Mouse (Mus musculus) skeletal muscle tissue, postnatal 0 days (tissue): ENCODE data around the gene Chmp2a. TPM values are rescaled to one million over a fixed set of nuclear protein-coding genes. Genes with fewer than 3 reads are reported as not detected.

Experiments
- polyA plus RNA-seq: library from polyadenylated mRNA; unstranded; fragments of >200 nt; fragmentation: Nextera tagmentation; extraction: Ambion mirVana; gene quantifications from 2 replicates; pipeline ENCODE4 v1.2.1, GENCODE M21; 2015

Gene Chmp2a
- polyA plus RNA-seq, result 150 and 176 TPM in 2 replicates

DNA sequence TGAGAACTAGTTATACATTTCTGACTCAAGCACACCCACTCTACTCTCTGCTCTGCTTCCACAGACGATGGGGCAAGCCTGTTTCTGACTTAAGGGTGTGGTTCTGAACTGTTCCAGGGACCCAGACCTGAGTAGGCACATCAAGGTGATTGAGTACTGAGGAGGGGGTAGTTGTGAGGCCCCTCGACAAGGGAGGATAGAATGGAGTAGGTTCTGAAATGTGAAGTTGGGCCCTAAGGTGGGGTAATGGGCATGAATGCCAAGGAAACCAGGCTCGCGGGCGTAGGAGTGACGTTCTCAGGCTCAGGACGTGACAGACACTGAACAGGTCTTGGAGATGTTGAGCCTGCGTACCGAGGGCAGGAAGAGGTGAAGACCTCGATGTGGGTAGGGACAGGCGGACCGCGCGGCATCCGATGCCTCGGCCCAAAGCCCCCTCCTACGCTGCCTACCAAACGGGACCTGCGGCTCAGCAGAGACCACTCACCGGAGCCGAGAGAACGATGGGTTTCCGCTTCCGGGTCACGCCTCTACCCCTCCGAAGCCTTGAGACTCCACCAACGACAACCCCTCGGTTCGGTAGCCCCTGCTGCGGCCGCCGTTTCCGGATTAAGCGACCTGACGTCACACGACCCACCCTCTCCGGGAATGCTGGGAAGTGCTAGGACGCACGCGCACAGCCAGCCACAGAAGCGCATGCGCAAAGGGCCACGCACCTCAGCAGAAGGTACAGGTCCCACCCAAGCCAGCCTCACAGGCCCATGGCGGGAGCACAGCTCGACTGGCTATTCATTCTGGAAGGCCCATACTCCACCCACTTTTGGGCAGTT is at the start of gene Chmp2a:
Chmp2a (minus strand) TSS at position 660 of the 830 bp plus-strand sequence.

DNA sequence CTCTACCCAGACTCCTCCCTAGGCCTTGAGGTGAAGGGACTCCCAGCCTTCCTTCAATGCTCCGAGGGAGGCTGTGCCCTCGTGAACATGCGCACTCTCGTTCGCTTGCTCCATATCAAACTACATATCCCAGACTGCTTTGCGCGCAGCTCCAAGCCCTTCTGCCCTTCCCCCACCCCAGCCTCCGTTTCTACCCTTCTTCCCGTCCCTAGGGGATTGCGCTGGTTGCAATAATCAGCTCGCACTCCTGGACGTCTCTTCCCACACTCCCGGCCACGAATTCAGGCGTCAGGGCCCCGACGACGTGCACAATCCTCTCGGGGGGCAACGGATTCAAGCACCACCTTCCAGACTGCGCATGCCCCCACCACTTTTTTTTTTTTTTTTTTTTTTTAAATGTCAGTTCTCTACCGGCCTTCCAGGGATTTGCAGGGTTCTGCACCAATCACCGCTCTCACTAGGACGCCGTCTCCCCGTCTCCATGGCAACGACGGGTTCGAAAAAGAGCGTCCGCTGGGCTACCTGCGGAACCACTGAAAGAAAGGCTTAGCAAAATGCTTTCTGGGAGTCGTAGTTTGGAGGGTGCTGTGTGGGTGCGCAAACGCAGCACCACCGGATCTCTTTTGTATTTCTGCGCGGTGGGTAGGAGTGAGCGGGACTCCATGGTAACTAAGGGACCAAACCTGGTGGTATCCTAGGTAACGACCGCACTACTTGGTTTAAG is 19.8 kb upstream of the Chmp2a start, which contains the start of gene Mzf1:
Mzf1 (minus strand) TSS at position 478 of the 724 bp plus-strand sequence.

GRCm38 (mm10) chr7:13037901-13038555 is 3.4 kb upstream of the Chmp2a start, which contains the start of gene Ube2m:
Gene Ube2m (minus strand): TSS chr7:13038275.

DNA sequence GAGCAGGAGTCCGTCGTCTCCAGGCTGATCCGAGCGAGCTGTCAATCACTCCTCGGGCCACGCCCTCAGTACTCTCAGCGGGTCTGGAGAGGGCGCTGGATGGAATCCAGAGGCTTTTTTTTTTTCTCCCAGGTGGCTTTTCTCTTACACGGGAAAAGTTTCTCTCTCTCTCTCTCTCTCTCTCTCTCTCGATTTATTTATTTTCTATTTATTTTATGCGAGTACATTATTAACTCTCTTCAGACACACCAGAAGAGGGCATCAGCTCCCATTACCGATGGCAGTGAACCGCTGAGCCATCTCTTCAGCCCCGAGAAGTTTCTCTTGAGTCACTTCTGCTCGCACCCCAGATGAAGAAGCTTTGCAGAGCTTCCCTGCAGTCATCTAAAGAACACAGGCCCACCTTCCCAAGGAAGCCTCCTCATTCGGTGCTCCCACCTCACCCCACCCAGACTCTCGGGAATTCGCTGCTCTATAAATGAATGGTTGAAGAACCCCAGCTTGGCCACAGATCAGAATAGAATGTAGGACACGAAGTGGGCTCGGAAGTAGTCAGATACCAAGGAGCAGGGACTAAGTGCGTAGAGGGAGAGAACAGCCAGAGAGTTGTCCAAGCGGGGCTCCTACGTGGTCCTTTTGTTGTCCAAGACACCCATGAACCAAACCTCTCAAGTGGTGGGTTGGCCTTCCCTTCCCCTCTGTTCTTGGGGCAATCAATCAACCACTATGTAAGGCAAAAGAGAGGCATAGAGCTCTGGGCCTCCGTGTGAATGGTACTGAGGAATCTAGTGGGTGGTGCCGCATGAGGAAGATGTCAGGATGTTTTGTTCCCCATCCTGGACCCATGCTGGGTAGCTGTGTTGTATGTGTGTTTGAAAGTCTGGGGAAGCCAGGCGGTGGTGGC is 24.4 kb downstream of the Chmp2a start, which contains the start of gene Zbtb45:
Zbtb45 (minus strand) TSS at position 30 of the 904 bp plus-strand sequence.

DNA sequence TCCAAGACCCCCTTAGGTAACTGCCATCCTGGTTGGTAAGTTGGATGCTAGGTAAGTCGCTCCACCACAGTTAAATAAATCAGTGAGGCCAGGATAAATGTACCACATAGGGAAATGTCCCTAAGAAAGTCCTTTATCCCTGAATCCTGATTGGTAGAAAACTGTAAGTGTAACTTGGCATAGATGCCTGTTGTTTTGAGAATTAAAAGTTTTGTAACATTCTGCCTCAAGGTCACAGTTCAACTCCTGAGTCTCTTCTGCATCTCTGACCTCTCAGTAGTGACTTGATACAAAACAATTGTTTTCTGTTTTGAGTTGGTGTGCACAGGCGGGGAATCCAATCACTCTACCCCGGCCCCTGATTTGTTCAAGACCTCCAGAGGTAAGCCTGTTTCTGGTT is 35.8 kb downstream of the Chmp2a start, which contains the start of gene Trim28:
Trim28 (plus strand) TSS at position 264 of the 400 bp plus-strand sequence.

GRCm38 (mm10) chr7:12998053-12998452 is 36.6 kb downstream of the Chmp2a start, which contains the start of gene Slc27a5:
Gene Slc27a5 (minus strand): TSS chr7:12998192.

Other genes starting within 250 kb of the Chmp2a start
- 5.5 and 6.5 TPM in 2 replicates for gene Zscan18, start 231.2 kb downstream of the Chmp2a start, polyA plus RNA-seq
- 6.8 and 7.2 TPM in 2 replicates for gene Zfp329, start 215.9 kb downstream of the Chmp2a start, polyA plus RNA-seq
- 15.4 and 16.0 TPM in 2 replicates for gene Zfp110, start 200.0 kb downstream of the Chmp2a start, polyA plus RNA-seq
- 1.4 and 1.6 TPM in 2 replicates for gene Zfp128, start 153.6 kb downstream of the Chmp2a start, polyA plus RNA-seq
- 3.4 and 3.5 TPM in 2 replicates for gene Zscan22, start 137.0 kb downstream of the Chmp2a start, polyA plus RNA-seq
- gene Rps5, start 112.5 kb downstream of the Chmp2a start, polyA plus RNA-seq, result 512 and 672 TPM in 2 replicates
- gene Rnf225, start 107.4 kb downstream of the Chmp2a start, polyA plus RNA-seq, result 0.15 and 1.4 TPM in 2 replicates
- 3.5 and 3.7 TPM in 2 replicates for gene Zfp324, start 69.0 kb downstream of the Chmp2a start, polyA plus RNA-seq
- gene Zfp446, start 57.0 kb downstream of the Chmp2a start, polyA plus RNA-seq, result 2.3 and 2.8 TPM in 2 replicates
- 0.28 TPM in 1 of 2 replicates, not detected in the other for gene Slc27a5, start 36.6 kb downstream of the Chmp2a start, polyA plus RNA-seq
- gene Trim28, start 35.7 kb downstream of the Chmp2a start, polyA plus RNA-seq, result 76.9 and 85.0 TPM in 2 replicates
- 8.3 and 8.9 TPM in 2 replicates for gene Zbtb45, start 24.8 kb downstream of the Chmp2a start, polyA plus RNA-seq
- gene Ube2m, start 3.5 kb upstream of the Chmp2a start, polyA plus RNA-seq, result 117 and 128 TPM in 2 replicates
- 0.94 and 0.99 TPM in 2 replicates for gene Mzf1, start 20.0 kb upstream of the Chmp2a start, polyA plus RNA-seq
- gene Vmn1r85, start 60.4 kb upstream of the Chmp2a start, polyA plus RNA-seq, result not detected in 2 replicates
- gene Vmn1r86, start 85.1 kb upstream of the Chmp2a start, polyA plus RNA-seq, result not detected in 2 replicates
- gene Vmn1r87, start 105.3 kb upstream of the Chmp2a start, polyA plus RNA-seq, result not detected in 2 replicates
- not detected in 2 replicates for gene Vmn1r88, start 124.8 kb upstream of the Chmp2a start, polyA plus RNA-seq
- gene Vmn1r89, start 178.2 kb upstream of the Chmp2a start, polyA plus RNA-seq, result not detected in 2 replicates
- 16.4 and 21.9 TPM in 2 replicates for gene Lig1, start 242.5 kb upstream of the Chmp2a start, polyA plus RNA-seq
- 4.2 and 4.8 TPM in 2 replicates for gene Zswim9, start 243.9 kb upstream of the Chmp2a start, polyA plus RNA-seq